Mouse (Mus musculus) T-cell, adult 2 months (primary cell): ENCODE results near the gene Vmn1r196.
"Not testable (repeated sequence)": the region's sequence is repeated elsewhere in the genome, so short reads cannot be mapped to it uniquely, and the experiment has no call there.

Experiments
- DNase-seq: peaks from one replicate; pipeline ENCODE4 v3.0.0; 2022; ENCODE audit warnings: low spot score

The Vmn1r196 gene

DNA sequence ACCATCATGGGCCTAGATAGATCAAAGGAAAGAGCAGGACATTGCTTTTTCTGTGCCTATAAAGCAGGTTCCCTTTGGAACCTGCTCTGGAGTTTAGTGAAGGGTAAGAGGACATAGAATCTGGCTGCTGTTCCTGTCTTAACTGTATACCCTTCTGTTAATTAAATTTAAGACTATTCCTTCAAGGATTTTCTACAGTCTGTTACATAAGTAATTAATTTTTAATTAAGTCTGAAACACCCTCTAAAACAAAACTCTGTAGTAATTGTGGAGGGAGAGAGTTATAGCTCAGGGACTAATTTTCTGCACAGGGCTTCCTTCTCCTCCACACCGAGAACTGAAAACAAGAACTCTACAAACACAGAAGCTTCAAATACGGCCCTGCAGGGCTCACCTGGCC, at the start of gene Vmn1r196:
TSS of gene Vmn1r196 (plus strand) at position 301 of the 400 bp plus-strand sequence.
- no peak for DNase-seq

DNA sequence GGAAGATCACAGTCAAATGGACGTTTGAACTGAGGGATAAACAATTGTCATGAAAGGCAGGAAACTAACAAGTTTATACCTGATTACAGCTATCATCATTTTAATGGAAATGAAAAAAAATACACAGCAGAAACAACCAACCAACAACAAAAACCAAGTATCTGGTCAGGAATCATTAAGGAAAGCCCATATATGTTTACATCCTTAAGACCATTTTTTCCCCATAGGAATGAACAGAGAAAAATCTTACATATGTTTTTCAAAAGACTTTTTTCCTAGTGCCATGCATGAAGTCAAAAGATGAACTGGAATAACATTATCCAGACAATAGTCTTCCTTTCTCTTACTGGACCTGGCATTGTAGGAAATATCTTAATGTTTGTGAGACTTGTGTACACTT, 45.8 kb upstream of the Vmn1r196 start, which contains the start of gene Vmn1r194:
TSS of gene Vmn1r194 (plus strand) at position 301 of the 400 bp plus-strand sequence.
- no peak for DNase-seq

- not testable (repeated sequence) for DNase-seq
Observed at GRCm38 (mm10) chr13:22270222-22270621, 19.5 kb upstream of the Vmn1r196 start, which contains the start of gene Vmn1r195. Vmn1r195 (plus strand) TSS chr13:22270522.

- no peak for DNase-seq
Observed at GRCm38 (mm10) chr13:22271721-22272120, 18.0 kb upstream of the Vmn1r196 start.

DNA sequence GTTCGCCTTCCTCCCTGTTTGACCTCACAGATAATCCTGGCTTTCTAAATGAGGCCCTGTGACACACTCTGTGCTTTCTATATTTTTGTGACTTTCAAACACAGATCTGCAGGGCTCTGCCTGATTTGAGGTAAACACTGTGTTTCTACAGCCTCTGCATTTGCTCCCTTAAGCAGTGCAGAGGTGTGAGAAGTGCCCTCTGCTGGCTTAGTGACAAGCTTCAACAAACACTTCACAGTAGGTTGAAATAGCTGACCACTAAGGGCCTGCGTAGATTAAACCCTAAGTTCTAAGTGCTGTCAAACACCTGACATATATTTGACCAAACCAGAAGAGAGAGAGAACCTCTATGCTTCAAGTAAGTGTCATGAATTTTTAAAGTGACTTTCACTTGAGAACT, 5.1 kb upstream of the Vmn1r196 start:
- DNase-seq, result no peak

DNA sequence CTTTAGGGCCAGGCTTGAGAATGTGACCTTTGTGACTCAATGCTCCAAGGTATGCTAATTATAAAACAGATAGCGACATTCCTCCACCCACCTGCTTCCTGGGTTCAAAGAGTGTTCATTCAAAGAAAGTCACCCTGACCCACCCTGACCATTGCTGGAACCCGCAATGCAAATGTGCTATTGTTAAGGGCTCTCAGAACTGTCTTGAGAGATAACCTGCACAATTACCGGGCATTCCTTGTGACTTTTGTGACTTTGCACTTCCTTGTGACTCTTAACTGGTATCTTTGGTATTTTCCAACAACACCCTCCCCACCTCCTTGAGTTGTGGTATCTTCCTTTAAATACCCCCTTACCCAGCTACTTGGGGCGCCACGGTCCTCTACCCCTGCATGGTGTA, 18.4 kb downstream of the Vmn1r196 start:
- not testable (repeated sequence) for DNase-seq

GRCm38 (mm10) chr13:22315361-22315760, 25.6 kb downstream of the Vmn1r196 start:
- no peak for DNase-seq

GRCm38 (mm10) chr13:22317366-22317765, 27.6 kb downstream of the Vmn1r196 start:
- no peak for DNase-seq

DNA sequence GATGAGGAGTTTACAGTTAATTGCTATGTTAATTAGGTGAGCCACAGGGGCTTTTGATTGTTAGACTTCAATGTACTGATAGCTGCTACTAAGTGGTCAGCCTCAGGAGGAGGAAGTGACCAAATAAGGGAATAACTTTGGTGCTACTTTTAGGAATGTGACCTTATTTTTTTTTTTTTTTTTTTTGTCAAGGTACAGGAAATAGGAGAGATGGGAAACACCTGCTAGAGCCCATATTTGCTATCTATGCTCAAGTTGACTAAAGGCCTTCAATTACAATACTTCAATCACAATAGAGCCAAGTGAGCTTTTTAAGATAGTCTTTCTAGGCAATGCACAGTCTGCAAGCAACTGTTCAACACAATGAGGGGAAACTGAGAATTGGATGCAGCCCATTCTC, 30.4 kb downstream of the Vmn1r196 start:
- no peak for DNase-seq

- no peak for DNase-seq
Observed at GRCm38 (mm10) chr13:22324289-22324688, 34.6 kb downstream of the Vmn1r196 start, which contains the start of gene Vmn1r197. Vmn1r197 (plus strand) TSS chr13:22324589.

DNA sequence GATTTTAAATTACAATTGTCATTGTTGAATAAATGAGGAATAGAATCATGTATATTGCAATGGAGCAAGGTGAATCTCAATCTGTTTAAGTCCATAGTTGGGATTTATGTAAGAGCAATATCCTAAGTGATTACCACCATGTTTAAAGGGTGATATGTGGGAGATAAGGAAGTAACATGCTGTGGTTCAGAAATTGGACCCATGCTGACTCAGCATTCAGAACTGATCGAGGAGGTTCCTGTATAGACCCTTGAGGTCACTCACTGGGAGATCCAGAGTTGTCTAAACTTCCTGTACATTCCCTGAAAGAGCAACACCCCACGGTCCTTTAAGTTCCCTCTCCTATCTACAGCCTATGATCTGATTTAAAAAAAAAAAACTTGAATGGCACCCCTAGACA, 43.5 kb downstream of the Vmn1r196 start:
- no peak for DNase-seq

- no peak for DNase-seq
Observed at GRCm38 (mm10) chr13:22335565-22335964, 45.8 kb downstream of the Vmn1r196 start.
